Mouse (Mus musculus): ENCODE results near the gene Lrrc7.
"Not testable (repeated sequence)": the region's sequence is repeated elsewhere in the genome, so short reads cannot be mapped to it uniquely, and the experiment has no call there.

The Lrrc7 gene

DNA sequence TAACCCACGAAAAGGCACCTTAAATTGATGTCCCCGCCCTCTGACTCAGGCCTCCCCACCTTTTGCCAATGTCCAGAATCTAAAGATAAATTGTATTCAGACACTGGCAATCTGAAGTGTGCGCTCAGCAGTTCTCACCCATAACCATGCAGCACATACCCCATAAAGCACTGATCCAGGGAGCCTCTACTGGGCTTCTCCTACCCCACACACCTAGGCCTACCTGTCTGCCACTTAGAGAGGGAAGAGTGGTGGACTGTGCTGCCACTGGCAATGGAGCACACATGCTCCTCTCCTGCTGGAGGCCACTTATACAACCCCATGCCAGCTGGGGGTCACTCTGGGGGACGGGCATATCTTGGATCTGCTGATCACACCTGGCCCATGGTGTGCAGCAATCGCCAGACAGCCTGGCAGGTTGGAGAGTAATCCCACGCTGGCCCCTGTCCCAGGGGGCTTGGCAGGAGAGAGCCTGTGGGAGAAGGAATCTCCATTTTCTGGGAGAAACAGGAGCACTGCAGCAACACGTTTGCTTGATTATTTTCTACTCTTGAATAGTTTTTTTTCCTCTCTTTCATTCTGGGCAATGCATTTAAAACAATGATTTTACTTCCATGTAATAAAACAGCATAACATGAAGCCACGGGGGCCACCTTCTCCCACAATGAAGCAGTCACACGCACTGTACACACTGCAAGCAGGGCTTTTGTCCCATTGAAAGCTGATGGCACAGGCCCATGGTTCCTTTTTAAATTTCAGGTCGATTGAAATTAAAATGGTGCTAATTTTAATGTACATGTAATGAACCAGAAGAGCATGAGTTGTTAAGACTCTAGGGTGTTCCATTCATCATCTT, 386.9 kb downstream of the Lrrc7 start:
- DNase-seq (ENCODE audit: low read depth in 2 of 2, low spot score in 2 of 2), result no peak

DNA sequence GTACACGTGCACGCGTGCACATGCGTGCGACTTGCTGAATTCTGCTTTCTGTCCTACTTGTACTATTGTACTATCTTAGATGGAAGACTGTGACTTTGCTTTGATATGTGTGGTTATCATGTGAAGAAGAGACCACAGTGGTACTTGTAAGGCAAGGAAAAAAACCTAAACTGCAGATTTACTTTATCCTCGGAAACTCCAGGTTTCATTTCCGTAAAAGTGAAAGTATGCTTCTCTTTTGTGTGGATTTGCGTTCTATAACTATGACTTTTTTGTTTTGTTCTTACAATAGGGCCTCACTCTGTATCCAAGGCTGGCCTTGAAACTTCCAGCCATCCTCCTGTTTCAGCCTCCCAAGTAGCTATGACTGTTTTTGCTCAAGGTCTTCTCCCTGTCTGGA, 392.8 kb downstream of the Lrrc7 start:
- DNase-seq (ENCODE audit: low read depth in 2 of 2, low spot score in 2 of 2), result no peak

DNA sequence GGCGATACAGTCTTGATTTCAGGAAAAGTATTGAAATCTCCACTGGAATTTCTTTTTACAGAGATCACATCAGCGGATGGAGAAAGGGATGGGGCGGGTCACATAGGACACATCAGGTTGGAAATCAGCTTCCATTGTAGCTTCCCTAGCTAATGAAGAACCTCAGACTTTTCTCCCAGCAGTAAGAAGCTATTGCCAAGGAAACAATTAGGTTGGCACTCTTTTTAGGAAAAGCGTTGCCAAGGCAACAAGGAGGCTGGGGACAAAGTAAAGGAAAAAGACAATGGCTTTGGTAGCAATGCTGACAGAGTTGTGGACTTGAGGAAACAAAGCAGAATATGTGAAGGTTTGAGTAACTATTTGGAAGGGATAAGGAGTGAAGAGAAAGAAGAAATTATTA, 393.6 kb downstream of the Lrrc7 start:
- no peak for DNase-seq (ENCODE audit: low read depth in 2 of 2, low spot score in 2 of 2)

DNA sequence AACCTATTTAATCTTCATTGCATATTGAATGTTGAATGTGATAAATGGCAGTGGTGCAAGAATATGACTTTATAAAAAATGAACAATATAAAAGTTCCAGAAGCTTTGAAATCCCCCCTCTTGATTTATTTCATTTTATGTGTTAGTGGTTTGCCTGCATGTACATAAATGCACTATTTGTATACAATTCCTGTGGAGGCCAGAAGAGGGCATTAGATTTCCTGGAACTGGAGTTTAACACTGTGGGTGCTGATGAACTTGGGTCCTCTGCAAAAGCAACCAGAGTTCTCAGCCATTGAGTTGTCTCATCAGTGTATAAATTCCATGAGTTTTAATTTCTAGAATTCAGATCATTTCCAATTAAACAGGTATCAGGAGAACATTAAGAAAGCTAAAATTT, 397.0 kb downstream of the Lrrc7 start:
- DNase-seq (ENCODE audit: low read depth in 2 of 2, low spot score in 2 of 2), result no peak

DNA sequence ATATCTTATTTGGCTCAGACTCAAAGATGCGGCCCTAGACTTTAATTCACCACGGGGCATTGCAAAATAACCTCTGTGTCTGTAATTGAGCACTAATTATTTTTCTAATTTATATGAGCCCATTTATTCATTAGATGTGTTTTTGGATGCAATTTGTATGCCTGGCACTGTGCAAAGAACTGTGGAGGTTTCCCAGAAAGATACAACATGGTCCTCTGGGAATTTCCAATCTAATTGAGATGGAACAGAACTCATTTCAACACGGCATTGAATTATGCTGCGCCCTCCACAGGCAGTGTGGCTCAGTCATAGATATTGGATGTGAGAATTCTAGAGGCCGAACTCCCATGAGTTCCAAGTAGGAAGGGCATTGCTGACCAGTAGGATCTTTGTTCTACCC, 397.6 kb downstream of the Lrrc7 start:
- no peak for DNase-seq (ENCODE audit: low read depth in 2 of 2, low spot score in 2 of 2)

DNA sequence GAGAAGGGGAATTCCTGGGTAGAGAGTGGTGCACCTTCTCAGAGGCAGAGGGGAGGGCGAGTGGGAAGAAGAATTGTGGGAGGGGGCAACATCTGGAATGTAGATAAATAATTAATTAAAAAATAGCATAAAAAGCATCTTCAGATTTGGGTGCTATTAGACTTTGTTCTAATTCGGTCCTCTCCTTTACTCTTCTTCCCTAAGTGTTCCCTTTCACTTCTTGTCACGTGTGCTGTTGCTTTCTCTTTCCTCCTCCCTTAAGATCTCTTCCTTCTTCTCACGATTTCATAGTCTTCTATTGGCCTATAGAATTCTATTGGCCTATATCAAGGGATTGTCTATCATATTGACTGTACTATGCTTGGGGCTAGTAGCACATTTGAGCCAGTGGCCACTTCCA, 398.9 kb downstream of the Lrrc7 start:
- no peak for DNase-seq (ENCODE audit: low read depth in 2 of 2, low spot score in 2 of 2)

DNA sequence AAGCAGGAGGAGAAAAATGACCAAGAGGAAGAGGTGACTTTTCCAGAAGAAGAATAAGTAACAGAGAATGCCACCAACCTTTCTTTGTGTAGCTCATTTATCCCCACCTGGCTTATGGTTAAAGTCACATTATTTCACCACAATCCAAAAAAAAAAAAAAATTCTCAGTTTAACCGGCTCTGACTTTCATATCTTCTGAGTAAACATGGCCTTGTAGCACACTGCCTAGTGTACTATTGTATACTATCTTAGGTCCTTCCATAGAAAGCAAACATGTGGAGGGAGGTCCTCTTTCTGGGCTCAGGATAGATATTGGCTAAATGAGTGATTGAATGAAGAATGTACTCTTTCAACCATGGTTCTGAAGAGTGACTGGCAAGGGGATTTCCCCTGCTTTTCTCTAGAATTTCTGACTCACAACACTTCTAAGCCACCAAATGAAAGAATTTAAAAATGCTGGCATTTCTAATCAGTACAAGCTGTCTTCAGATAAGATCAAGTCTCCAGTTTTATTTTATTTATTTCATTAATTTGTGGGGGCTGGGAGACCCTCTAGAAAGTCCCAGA, 400.0 kb downstream of the Lrrc7 start:
- DNase-seq (ENCODE audit: low read depth in 2 of 2, low spot score in 2 of 2), result no peak

DNA sequence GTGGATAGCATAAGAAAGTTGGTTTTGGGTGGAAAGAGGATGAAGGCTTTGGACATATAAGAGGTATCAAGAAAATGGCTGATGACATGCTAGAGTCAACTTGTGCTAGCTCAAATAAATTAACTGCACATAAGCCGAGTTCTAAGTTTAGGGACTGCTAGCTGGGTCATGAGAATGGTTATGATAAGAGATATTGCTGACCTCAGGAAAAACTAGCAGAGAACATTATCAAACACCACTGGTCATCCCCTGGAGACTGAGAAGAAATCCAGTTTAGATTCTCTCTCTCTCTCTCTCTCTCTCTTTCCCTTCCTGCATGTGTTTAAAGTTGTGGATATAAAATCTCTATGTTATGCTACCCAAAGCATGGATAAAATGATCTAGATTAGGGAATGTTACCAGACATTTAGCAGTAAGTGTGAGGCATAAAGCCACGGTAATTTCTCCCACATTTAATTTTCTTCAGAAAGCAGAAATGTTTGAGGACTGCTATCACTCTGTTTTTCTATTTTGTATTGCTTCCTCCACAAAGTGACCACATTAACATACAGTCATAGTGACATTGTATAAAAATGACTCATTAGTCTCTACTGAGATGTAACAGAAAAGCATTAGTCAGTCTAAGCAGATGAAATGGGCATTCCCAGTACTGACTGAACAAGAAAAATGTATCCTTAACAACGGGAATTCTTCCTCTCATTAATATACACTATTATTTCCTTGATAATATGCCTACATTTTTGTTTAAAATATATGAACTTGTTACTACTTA, 406.3 kb downstream of the Lrrc7 start:
- DNase-seq (ENCODE audit: low read depth in 2 of 2, low spot score in 2 of 2), result no peak

DNA sequence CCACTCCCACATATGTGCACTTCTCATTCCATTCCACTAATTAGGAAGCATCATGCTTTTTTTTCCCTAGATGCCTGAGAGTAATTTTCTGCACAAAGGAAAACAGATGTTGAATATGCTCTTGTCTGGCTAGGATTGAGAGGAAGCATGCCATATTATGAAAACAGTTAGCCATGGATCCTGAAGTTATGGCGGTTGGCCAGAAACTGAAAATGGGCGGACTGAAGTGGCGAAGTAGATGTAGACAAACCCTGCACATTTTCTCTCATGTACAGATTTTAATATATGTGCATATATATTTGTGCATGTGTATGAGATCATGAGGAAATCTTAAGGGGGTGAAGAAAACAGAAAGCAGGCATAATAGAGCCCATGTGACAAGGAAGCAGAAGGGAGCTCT, 407.9 kb downstream of the Lrrc7 start:
- no peak for DNase-seq (ENCODE audit: low read depth in 2 of 2, low spot score in 2 of 2)

DNA sequence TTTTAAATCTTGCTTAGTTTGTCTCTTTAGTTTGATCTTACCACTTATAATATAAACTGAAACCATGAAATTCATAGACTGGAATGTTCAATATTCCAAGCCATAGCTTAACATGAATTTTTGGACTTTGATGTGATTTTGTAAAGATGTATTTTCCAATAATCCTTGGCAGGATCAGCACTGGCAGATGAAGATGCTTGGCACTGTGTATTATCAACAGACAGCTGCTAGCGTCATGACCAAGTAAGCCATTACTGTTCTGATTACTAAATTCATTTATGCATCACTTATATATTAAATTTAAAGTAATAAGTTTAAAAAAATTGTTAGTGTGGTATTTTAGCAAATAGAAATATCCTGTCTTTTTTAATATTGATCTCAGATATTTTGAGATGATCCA, 413.0 kb downstream of the Lrrc7 start:
- DNase-seq (ENCODE audit: low read depth in 2 of 2, low spot score in 2 of 2), result no peak

DNA sequence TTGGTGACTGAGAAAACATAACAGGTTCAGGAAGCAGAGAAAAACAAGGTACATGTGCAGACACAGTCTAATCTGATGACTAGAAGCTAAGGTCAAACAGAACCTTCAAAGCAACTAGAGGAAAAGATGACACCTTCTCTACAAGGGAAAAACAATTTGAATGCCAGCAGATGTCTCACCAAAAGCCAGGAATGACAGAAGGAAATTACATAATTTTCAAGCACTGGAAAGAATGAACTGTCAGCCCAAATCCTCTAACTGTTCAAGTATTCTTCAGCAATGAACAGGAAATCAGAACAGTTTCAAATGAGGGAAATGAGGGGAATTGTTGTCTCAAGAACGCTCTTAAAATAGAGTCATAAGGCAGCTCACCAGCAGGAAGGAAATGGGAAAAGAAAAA, 421.4 kb downstream of the Lrrc7 start:
- no peak for DNase-seq (ENCODE audit: low read depth in 2 of 2, low spot score in 2 of 2)

DNA sequence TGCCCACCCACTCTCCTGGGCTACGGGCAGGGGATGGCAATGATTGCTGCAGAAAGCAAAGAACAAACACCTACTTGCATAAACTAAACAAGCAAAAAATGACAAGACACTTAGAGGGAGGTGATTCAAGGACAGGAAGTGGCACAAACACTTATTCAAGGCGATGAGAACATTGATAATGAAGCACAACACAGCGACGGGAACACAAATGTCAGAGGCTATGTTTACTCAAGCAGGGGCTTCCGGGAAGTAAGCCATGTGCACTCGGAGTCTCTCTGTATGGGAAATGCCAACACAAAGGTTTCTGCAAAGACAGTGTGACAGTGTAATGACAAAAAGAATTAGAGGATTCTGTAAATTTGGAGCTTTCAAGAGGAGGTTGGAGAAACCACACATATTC, 424.2 kb downstream of the Lrrc7 start:
- DNase-seq (ENCODE audit: low read depth in 2 of 2, low spot score in 2 of 2), result no peak

DNA sequence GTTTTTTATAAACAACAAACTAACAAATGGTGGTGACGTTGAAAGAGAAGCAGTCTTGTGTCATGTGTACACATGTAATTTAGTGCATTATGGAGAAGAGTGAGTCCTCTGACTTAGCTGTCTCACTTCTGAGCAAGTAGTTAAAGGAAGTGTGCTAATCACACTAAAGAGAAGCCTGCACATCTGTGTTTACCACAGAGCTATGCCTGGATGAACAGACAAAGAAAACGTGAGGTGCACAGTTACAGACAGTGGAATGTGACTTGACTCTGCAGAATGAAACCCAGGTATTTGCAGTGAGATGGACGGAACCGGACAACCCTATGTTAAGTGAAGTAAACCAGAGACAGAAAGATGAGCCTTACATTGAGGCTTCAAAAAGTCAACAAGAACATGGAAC, 430.3 kb downstream of the Lrrc7 start:
- no peak for DNase-seq (ENCODE audit: low read depth in 2 of 2, low spot score in 2 of 2)

DNA sequence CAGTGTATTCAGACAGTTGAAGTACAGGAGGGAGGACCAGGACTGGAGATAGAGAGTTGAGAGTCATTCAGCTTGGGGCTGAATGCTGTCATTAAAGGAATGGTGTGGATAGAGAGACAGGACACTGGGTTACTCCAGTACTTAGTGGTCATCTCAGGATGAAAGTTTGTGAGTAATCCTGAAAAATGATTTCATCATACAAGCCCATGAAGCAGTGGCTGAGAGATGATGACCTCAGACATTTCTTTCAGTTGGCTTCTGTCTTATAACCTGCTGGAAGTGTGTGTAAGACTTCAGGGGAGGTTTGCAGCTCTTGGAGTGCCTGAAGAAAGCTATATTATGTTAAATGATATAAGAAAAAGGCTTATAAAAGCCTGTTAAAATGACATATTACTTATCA, 430.8 kb downstream of the Lrrc7 start:
- DNase-seq (ENCODE audit: low read depth in 2 of 2, low spot score in 2 of 2), result no peak

DNA sequence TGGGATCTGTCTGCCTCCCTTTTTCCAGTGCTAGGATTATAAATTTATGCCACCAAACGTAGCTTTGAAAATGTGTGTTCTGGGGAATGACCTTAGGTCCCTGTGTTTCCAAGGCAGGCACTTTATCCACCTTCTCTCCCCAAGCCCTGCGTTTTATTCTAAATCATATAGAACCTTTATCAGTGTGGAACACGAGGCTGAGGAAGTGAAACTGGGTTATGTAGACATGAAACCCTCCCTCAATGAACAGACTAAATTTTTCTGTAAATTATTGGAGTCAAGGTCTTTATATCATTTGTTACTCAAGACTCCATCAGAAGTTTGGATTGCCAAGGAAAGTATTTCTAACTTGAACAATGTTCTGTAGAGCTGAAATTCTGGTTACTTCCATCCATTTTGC, 439.1 kb downstream of the Lrrc7 start:
- no peak for DNase-seq (ENCODE audit: low read depth in 2 of 2, low spot score in 2 of 2)

DNA sequence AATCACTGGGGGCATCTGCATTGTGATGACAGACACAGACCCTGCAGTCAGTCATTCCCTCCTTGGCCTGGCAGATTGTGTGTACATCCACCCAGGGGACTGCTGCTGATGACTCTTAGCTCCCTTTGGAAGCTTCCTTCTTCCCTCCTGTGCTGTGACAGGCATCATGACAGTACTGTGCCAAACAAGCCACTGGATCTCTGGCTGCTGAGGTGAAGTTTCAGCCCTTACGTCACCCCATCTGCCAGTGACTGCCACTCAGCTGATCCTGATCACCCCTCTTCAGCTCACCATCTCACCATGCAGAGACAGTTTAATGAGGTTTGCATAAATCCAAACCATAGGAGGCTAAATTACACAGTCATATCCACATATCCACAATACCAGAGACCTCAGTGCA, 456.8 kb downstream of the Lrrc7 start:
- no peak for DNase-seq (ENCODE audit: low read depth in 2 of 2, low spot score in 2 of 2)

DNA sequence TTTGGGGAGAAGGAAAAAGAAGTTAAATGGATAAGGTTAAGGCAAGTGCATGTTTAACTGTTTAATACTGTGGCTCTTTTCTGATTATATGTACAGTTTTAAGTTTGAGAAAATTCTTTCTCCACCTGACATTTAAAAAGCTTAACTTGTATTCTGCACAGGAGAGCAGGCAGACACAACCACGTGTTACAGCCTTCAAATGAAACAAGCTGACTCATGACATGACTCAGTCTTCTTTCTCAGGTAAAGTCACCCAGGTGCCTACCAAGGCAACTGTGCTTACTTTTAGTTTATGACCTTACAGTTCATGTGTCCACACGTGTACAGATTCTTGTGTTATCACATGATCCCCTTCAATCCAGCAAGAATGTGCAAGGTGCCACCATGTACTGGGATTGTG, 458.6 kb downstream of the Lrrc7 start:
- no peak for DNase-seq (ENCODE audit: low read depth in 2 of 2, low spot score in 2 of 2)

DNA sequence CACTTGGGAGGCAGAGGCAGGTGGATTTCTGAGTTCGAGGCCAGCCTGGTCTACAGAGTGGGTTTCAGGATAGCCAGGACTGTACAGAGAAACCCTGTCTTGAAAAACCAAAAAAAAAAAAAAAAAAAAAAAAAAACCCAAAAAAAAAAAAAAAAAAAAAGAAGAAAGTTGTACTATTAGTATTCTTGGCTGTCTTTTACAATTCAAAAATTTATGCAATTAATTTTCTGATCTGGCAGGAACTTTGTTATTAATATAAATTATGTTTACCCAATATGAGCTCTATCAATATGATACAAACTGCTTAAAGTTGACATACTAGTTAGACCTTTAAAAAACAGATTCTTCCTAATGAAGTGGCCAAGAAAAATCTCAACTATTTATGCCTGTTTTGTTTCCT, 459.5 kb downstream of the Lrrc7 start:
- not testable (repeated sequence) for DNase-seq (ENCODE audit: low read depth in 2 of 2, low spot score in 2 of 2)

DNA sequence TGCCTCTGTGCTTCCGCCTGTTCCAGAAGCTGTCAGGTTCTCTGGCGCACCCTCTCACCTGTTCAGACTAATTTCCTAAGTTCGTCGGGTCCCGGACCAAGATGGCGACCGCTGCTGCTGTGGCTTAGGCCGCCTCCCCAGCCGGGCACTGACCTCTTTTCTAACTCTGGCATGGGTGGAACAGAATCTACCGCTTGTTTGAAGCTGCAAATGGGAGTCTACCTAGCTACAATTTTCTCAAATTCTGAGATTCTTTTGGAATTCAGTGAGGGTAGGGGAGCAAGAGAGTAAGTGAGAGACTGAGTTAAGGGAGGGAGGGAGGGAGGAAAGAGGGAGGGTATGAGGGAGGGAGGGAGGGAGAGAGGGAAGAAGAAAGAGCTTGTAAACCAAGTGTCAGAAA, 460.0 kb downstream of the Lrrc7 start:
- DNase-seq (ENCODE audit: low read depth in 2 of 2, low spot score in 2 of 2), result not testable (repeated sequence)

DNA sequence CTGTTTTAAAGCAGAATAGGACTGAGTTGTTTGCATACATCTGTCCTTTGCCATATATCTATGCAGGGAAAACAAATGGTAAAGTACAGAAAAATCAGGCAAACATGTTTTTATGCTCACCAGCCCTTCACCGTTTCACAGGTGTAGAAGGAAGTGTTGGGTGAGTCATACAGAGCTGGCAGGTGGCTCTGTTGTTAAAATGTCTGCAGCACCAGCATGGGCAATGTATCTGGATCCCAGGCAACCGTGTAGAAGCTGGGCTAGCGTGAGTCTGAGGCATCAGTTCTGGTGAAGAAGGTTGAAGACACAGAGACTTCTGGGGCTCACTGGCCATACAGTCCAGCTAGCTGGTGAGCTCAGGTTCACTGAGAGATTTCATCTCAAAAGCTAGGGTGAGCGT, 468.1 kb downstream of the Lrrc7 start:
- no peak for DNase-seq (ENCODE audit: low read depth in 2 of 2, low spot score in 2 of 2)

DNA sequence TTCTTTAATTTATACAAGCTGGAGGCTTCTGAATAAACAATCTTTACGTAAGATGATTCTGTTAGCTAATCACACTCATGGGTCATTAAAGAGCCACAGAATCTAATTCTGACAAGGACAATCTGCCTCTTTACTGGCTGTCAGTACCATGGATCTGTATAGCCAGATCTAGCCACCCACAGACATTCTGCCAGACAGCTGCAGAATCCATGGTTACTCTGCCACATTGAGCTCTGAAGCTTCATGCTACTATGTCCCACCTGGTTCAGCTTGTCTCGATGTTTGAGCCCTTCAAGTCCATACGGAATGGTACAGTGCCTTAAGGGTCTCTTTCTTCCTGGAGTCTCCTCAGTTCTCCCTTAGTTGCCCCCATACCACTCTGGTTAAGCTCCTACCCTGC, 470.4 kb downstream of the Lrrc7 start:
- DNase-seq (ENCODE audit: low read depth in 2 of 2, low spot score in 2 of 2), result no peak

DNA sequence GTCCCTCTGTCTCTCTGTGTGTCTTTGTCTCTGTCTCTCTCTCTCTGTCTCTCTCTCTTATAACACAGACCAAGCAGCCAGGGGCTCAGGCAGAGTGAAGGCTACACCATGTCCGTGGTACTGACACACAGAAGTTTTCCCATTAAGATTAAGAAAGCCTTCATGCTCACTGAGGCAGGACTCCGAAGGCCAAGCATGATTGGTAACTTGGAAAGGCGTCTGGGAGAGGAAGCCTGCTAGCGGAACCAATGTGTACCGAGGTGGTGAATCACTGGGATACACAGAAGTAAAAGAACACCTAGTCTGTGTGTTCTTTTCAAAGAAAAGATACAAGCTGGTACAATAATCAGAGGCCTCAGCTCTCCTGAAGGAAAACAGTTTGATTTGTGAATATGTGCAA, 484.2 kb downstream of the Lrrc7 start:
- DNase-seq (ENCODE audit: low read depth in 2 of 2, low spot score in 2 of 2), result no peak
